Mouse (Mus musculus) megakaryocyte progenitor cell, adult 5-6 weeks (primary cell): Measurements from ENCODE around the gene Atp8a2. TPM values are rescaled to one million over a fixed set of nuclear protein-coding genes. Genes with fewer than 3 reads are reported as not detected.
A peak's percentile ranks its signal among the peaks of the same experiment; 100 is the strongest.
"Not testable (repeated sequence)": the region's sequence is repeated elsewhere in the genome, so short reads cannot be mapped to it uniquely, and the experiment has no call there.

ENCODE experiments used
- ATAC-seq: replicated peaks from 2 replicates; pipeline ENCODE4 v1.8.0; 2016; ENCODE audit warnings: mild to moderate bottlenecking, moderate TSS enrichment, inconsistent platforms; ENCODE audit not compliant: poor library complexity
- total RNA-seq, 2 experiments: library from RNA; stranded (forward) in 1 of 2; stranded (reverse) in 1 of 2; fragments of 157-497, 149-512 nt in 1 of 2; fragments of 200-1000 nt in 1 of 2; gene quantifications; 2 replicates each; pipeline versions ENCODE4 v1.2.3 to v1.2.4; 2015 to 2017

Gene Atp8a2
- total RNA-seq, 2 experiments from 2014 or later, result 0.32 to 0.37 TPM

DNA sequence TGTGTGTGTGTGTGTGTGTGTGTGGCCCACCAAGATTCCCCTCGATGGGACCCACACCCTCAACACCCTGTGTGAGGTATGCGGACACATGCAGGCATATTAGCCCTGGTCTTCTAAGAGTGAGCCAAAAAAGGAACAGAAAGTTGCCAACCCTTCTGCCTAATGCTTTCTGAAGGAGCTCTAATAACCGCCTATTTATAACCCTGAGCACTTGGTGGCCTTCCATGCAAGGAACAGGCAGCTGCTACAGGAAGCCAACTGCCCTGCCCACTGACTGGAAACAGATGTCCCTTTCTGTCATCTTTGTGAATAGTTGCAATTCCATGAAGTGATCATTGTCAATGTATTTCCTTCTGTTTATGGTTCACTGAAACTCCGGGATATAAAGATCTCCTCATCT lies 475.0 kb downstream of the Atp8a2 start:
- peak; percentile 83 for ATAC-seq

DNA sequence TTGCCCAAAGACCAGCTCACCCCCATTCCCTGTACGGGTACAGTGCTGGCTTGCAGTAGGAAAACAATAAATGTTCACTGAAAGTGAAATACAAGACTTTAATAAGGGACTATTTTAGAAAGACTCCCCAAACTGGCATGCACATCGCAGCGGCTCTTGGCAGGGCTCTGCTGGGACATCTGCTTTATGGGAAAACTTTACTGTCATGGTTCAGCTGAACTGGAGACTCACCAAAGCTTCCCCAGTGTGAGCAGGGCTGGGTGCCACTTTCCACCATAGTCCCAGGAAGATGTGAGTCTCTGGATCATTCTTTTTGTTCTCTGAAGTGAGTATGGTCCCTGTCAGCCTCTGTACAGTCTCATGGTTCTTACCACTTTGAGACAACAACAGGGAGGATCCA lies 475.6 kb downstream of the Atp8a2 start:
- ATAC-seq, result no peak

DNA sequence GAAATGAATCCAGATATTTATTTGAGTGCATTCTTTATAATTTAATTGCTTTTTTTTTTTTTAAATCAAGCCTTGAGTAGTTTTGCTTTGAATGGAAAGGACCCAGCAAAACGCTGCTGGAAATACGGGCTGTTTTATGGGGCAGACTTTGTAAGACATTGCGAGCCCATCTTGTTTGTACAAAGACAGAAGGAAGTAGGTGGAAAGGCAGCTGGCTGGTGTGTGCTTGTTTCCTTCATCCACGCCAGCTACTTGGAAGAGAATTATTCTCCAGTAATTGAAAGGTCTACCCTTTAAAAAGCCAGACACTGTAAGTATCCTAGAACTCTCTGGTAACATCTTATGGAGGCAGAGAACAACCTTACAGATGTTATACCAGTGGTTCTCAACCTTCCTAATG lies 476.6 kb downstream of the Atp8a2 start:
- no peak for ATAC-seq

DNA sequence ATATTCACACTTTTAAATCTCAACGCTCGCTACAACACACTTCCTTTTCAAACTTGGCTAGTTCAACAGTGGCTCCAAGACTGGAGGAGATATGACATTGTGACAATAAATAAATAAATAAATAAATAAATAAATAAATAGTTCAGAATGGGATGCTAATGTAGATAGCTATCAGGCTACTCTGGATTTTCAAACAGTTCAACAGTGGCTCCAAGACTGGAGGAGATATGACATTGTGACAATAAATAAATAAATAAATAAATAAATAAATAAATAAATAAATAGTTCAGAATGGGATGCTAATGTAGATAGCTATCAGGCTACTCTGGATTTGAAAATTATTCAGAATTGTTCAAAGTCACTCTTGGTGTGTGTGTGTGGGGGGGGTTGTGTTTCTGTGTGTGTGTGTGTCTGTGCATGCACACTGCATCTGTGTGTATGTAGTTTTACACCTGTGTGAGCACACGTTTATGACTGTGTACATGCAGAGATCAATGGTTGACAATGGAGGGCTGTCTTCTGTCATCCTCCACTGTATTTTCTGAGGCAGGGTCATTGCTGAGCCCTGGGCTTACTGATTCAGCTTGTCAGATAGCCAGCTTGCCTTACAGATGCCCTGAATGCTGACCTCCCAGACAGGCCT lies 480.4 kb downstream of the Atp8a2 start:
- not testable (repeated sequence) for ATAC-seq

DNA sequence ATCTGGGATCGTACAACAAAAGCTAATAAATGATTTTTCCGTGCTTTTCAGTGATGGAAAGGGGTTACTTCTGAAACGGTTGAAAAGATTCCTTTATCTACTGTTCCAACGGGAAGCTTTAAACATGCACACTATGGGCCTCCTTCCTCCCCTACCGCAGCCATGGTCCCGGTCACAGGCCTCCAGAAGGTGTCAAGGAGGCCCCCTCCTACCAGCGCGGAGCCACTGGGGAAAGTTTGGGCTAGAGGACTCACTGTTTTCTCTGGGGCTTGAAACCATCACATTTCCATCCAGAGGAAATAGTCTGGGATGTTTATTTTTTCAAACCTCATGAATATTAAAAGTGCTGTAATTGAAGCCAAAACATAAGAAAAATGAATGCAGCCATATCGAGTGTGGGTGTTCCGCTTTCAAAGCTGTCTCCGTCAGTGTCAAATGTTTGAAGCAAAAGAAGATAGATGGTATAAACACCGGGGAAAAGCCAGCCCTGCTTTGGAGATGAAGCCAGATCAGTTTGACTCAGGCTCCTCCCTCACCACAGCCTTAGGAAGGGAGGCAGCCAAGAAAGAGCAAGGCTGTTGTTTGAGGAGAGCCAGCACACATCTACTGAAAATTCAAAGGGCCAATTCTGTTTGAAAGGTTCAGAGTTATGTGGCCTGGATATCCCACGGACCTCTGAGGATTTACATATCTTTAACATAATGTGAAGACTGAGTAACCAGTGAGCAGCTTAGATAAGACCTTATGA lies 481.1 kb downstream of the Atp8a2 start:
- ATAC-seq, result no peak

DNA sequence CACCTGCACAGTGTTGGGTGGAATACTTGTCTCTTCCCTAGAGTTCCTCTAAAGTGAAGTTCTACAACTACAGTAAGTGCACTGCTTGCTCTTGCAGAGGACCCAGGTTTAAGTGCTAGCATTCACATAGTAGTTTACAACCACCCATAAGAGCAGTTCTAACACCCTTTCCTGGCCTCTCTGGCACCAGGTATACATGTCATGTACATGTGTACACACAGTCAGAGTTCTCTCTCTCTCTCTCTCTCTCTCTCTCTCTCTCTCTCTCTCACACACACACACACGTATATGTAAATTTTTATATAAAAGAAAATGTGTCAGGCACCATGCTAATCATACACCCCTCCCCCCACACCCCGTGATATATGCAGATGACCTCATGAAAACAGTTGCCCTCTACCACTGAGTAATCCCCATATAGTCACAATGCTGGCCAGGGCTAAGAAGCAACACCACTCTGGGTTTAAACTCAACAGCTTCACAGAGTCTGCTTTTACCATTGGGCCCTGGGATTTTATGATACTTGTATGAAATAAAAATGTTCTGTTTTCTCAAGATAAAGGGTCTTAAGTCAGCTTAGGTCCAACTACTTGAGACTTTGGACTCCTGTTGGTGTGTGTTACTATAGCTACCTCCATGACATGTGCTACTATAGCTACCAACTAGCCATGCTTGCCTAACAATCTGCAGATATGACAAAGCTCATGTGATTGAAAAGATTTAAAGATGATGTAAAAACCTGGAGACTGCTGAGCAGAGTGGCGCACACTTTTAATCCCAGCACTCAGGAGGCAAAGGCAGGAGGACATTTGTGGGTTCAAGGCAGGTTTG lies 487.3 kb downstream of the Atp8a2 start:
- ATAC-seq, result no peak

DNA sequence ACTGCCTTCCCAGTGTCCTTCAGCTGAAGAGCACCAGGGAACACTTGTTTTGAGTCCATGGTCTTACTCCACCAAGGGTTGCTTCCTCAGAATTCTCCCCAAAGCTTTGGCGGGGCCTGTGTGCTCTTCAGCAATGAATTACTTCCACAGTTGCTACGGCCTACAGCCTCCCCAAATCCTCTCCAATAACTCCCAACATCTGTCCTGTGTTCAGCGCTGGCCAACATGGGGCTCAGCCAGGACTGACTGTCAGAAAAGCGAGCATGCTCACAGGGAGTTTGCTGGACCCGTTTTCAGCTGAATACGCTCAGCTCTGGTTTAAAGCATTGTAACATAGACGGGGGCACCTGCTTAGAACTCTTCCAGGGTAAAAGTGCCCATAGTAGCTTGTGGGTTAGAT lies 489.0 kb downstream of the Atp8a2 start:
- no peak for ATAC-seq

DNA sequence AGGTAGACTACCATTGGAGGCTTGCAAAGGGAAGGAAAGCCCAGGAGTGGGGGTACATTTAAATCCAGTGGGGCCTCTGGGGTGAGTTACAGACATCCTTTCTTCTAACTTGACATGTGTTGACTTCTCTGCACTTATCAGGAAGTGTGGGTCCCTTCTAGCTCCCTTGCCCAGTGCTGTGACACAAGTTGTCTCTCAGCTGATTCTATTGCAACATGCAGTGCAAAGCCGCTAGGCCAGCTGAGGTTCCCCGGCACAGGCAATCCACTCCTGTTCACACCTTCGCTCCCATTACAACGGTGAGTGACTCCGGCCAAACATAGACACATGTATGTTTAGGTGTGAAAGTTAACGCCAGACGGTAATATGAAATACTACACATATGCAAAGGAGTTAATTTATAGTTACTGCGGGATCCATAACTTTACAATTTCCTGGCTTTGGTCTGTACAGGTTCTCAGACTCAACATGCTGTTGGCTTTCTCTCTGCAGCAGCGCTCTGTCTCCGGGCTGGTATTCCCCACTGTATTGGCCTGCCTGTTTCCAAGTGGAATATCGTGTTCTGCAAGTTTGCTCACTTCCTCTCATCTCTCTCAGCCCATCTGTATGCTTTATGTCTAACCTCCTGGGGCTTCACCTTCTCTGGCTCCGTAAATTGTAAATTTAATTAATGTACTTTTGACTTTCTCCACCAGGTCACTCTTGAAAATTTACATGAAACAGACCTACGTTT lies 491.5 kb downstream of the Atp8a2 start:
- ATAC-seq, result peak; percentile 66

DNA sequence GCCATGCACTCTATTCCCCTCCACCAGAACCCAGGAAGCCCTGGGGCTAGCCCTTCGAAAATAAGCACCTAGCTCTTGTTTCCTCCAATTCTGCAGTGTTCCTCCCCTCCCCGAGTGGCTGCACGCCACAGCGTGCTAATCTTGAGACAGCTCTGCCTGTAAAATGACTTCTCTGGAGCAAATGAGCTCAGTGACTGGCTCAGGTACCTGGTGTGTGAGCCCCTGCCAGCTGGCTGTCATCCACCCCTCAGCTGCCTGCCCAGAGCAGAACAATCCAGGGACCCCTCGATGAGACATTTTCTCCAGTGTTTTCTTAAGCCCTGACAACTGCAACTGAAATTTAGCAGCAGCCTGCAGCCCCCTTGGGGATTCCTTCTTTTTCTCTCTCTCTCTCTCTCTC lies 495.5 kb downstream of the Atp8a2 start:
- no peak for ATAC-seq

DNA sequence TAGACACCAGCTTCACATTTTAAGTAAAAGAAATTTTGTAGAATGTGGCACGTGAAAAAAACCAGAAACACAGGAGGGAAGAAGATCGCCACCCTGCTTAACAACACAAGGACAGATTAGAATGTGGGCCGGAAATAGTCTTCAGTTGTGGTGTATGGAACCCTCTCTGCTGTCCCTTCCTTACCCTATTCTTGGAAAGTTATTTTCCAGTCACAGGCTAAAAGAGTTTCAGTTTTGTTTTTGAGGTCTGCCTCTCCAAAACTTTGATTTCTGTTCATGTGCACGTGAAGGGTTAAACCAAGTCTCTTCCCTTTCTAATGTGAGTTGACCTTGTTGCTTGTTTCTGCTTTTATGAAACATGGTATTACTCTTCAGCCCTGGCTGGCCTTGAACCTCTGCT lies 501.8 kb downstream of the Atp8a2 start:
- no peak for ATAC-seq

DNA sequence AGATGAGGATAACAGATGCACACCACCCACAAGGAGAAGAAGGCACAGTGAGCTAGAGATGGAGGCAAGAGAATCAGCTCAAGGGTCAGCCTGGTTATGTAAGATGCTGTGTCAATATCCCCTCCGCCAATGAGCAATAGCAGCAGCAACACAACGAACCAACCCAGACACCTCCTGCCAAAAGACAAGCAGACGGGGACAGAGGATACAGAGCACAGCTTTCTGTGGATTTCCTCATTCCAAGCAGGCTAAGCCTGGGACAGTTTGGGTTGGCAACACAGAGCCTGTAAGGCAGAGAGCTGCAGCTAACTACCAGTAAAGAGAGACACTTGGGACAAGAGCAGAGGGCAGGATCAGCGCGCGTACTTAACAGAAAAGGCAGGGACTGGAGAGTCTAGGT lies 504.8 kb downstream of the Atp8a2 start:
- ATAC-seq, result no peak

DNA sequence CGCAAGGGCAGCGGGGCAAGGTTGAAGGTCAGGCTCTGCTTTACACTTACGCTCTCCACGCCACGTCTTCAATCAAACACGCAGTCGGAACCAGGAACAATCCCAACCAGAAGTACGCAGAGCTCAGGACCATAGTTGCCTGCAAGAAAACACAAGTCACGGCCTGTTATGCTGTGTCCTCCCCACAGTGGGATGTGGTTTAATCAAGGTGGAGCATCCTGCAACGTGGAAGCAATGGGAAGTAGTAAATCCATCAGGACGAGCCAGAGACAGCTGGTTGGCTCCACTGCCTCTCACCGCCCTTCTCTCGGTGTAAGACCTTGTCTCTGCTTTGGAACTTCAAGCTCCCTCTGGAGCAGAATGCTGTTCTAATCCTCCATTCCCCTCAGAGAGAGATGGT lies 505.6 kb downstream of the Atp8a2 start:
- ATAC-seq, result 0 out of 2 replicates have a peak, but pooled peaks have one; percentile 6

DNA sequence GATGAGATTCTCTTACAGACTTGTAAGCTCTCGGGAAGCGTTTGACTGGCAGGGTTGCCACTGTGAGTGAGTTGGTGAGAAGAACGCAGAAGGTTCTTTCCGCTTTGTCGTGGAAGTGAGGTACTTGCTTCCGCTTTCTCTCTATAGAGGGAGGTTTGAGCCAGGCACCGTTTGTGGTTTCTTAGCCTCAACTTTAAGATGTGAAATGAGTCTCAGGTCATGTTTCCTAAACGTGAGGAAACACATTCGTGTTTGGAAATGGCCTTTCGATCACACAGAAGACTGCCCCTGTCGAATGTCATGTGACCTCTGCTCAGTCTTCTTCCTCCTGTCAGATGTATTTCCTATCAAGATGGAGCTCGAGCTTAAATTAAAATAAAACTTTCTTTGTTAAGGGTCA lies 506.0 kb downstream of the Atp8a2 start:
- ATAC-seq, result peak; percentile 88

DNA sequence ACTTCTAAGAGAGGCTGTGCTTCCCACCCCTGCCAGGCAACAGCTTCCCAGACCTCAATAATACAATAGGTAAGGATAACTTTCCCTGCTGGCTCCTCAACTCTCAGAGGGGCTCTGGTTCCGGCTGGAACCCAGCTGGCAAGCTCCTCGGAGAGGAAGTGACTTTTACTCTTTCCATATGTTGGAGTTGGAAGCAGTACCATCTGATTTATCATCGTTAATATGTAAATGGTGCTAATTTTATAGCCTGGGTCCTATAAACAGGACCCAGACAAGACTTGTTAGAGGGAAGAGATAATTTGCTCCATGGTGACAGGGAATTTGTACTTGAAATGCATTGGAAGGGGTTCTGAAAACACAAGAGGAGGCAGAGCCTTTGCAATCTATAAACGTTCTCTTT lies 507.4 kb downstream of the Atp8a2 start:
- ATAC-seq, result no peak

DNA sequence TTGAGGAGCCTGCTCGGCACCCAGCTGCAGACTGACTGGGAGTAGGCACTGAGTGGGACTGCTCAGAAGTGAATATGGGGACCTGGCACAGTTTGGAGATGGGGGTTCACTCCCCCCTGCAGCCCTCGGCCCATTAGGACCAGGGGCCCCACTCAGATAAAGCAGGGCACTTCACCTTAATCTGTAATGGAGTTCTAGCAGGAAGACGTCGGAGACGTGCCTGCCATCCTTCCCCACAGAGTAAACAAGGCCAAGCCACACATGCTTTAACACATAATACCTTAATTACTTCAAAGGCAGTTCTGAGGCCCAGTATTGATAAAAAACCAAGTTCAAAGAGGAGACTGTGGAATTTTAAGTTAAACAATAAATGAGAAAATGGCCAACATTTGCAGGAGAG lies 510.8 kb downstream of the Atp8a2 start:
- no peak for ATAC-seq

DNA sequence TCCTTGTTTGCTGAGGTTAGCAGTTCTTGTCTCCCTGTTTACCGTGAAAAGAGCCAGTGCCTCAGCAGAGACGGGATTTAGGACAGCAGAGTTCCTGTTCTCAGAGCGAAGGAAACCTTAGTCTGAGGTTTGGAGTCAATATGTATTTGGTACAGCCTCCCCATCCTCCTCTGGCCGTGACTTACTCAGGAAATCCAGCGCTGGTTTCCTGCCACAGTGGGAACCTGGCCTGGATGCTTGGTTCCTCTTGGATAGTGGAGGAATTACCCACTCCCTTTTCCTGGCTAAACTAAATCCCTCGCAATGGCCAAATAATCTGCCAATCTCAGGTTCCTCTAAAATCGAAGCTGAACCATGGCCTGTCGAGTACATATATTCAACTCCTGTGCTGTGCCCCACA lies 511.6 kb downstream of the Atp8a2 start:
- no peak for ATAC-seq

DNA sequence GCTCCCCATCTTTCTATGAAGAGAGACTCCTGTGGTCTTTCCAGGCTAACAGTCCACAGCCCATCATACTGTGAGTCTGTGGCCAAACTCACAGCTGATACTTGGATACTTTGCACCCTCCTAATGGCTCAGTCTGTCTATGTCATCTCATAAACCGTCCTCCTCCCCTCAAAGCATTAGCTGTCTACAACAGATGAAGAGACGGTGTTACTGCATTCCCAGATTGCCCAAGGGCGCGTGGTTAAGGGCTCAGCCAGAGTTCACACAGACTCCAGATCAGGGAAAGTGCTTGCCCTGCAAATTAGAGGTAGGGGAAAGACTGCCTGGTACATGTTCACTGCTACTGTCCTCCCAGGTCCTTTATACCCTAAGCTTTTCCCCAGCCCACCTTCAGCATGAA lies 515.1 kb downstream of the Atp8a2 start:
- no peak for ATAC-seq

DNA sequence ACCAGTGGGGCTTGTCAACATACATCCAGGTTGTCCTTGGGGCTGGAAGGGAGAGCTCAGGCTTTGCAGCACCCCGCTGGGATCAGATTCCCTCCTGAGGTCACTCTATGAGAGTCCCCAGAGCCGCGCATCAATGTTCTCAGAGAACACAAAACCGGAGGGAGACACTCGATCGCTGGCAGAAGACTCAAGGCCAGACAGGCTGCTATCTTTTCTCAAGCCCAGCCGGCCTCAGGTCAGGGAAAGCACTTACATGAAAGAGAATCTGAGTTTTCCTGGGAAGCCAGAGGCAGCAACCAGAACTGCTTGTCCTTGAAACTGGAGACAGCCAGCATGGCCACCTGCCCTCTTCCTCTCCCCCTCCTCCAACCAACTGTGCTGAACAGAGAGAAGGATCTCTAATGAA lies 519.4 kb downstream of the Atp8a2 start:
- no peak for ATAC-seq

DNA sequence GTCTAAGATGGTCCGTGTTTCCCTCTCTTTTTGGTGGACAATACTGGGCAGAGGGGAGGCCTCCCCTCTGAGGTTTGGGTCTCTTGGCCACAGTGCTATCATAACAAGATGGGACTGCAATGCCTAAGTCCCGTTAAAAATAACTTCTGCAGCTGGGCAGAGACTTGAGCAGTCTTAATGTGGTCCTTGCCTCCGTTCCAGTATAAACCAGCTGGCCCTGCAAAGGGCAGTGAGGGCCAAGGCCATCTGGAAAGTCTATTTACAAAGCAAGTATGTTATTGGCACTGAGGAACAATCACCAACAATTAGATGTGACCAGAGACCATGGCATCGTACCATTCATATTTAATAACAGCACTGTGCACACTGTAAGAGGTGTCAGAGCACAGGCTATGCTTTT lies 521.6 kb downstream of the Atp8a2 start:
- ATAC-seq, result no peak

DNA sequence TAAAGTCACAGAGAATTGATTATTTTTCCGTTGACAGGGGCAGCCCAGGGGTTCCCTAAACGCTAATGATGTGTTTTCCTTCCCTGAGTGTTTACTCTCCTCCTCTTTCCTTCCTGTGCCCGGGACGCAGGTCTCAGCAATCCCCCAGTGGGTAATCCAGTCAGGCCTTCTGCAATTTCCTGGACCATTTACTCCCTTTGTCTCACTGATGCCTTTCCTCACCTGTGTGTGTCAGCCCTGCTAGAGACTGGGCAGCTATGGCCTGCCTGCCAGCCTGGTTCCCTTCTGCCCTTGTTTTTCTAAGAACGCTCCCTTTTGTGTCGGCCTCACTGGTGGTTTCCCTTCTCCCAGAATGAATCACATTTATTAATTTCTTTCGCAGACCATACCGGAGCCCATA lies 522.4 kb downstream of the Atp8a2 start:
- no peak for ATAC-seq

DNA sequence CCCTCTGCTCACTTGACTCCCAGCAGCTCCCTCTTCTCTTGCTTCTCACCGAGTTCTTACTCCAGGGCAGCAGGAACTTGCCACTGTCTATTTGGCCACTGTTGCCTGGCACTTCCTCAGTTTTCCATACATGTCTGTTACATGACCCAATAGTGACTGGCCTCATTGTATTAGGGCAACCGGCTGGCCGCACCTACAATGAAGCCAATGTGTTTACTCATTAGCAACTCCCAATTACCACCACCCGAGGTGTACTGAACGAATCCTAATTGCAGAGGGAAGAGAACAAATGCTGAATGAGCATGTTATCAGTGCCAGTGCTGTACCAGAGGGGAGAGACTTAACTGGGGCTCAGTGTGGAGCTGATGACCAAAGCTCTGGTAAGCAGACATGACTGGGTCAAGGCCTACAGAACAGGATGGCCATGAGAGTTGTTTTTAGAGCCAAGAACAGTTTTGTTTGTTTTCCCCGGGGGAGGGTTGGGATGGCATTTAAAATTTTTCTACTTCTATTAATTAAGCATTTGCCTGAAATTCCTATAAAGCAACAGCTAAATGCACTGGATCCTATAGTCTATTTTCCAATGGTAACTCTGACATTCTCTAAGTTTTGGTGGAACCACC lies 524.0 kb downstream of the Atp8a2 start:
- ATAC-seq, result no peak
